ENCODE assay signal across 20 mouse cellular contexts in the genomic region with DNA sequence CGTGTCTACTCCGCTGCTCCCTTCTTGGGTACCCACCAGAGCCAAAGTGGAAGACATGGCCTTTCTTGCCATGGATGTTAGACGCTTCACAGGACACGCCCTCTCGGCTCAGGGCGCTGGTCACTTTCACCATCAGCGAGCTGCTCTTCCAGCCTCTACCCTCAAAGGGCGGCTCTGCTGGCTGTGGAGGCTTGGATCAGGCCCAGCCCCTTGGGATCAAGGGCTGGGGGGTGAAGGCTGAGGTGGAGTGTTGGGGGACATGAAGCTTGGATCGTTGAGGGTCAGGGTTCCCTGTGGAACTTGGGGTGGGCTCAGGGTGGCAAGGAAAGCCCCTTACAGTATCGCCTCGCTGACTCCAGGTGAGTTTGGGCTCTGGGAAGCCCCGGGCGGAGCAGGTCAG. TPM values are rescaled to one million over a fixed set of nuclear protein-coding genes. Genes with fewer than 3 reads are reported as not detected.
"Had no signal": no experiment of that assay in that cellular context is flagged by ENCODE, and none has a peak within 500 bp of the region (broad histone marks: within the 10 kb centered on the region; RNA-seq: fewer than 3 reads in every experiment).

No protein-coding gene starts in this region.

- H3K4me2 ChIP-seq: lung, embryonic 15.5 days; midbrain, embryonic 11.5 days; midbrain, embryonic 13.5 days; midbrain, embryonic 15.5 days; neural tube, embryonic 12.5 days; stomach, embryonic 15.5 days had no signal

- H3K9me3 ChIP-seq: lung, embryonic 15.5 days; midbrain, embryonic 13.5 days; midbrain, embryonic 15.5 days; neural tube, embryonic 12.5 days; stomach, embryonic 15.5 days had no signal

- ATAC-seq: lung, postnatal 0 days; midbrain, embryonic 13.5 days; midbrain, embryonic 15.5 days had no signal

- H3K36me3 ChIP-seq: midbrain, embryonic 13.5 days; midbrain, embryonic 15.5 days; neural tube, embryonic 12.5 days had no signal

- H3K4me3 ChIP-seq: lung, embryonic 15.5 days; megakaryocyte, embryonic 14.5 days; midbrain, embryonic 13.5 days; midbrain, embryonic 15.5 days; neural tube, embryonic 12.5 days; stomach, embryonic 15.5 days had no signal

- H3K4me1 ChIP-seq: midbrain, embryonic 13.5 days; midbrain, embryonic 15.5 days; neural tube, embryonic 12.5 days had no signal

- H3K27ac ChIP-seq: lung, embryonic 15.5 days; macrophage; midbrain, embryonic 13.5 days; midbrain, embryonic 15.5 days; neural tube, embryonic 12.5 days; stomach, embryonic 15.5 days; stomach, postnatal 0 days had no signal

- DNase-seq: lung, postnatal 14 days; lung, postnatal 36 days; right cerebral cortex, postnatal 14 days; thymus, adult 2 months; thymus, postnatal 25 days; thymus, postnatal 4 days had no signal

- H3K9ac ChIP-seq: lung, embryonic 15.5 days; midbrain, embryonic 13.5 days; midbrain, embryonic 15.5 days; neural tube, embryonic 12.5 days; stomach, embryonic 15.5 days had no signal

- H3K27me3 ChIP-seq: lung, embryonic 15.5 days; midbrain, embryonic 13.5 days; midbrain, embryonic 15.5 days; neural tube, embryonic 12.5 days; stomach, embryonic 15.5 days had no signal

RNA-seq across cellular contexts. Expression of gene Nectin2, which starts 8.3 kb away (rescaled TPM):
- total RNA-seq: monocyte, adult 5-6 weeks had no signal

RNA-seq across cellular contexts. Expression of gene Bcam, which starts 12.2 kb away (rescaled TPM):
- total RNA-seq: megakaryocyte progenitor cell, adult 5-6 weeks; monocyte, adult 5-6 weeks; neutrophil, adult 5-6 weeks had no signal

RNA-seq across cellular contexts. Expression of gene Cblc, which starts 38.0 kb away (rescaled TPM):
- total RNA-seq: megakaryocyte progenitor cell, adult 5-6 weeks; monocyte, adult 5-6 weeks had no signal
- polyA plus RNA-seq: macrophage; midbrain, embryonic 11.5 days; testis, adult 2 months had no signal
